Mouse (Mus musculus): ENCODE data around the gene Olfm2. TPM values are rescaled to one million over a fixed set of nuclear protein-coding genes. Genes with fewer than 3 reads are reported as not detected.
A peak's percentile ranks its signal among the peaks of the same experiment; 100 is the strongest.

Gene Olfm2
- total and polyA plus RNA-seq, 2 experiments from 2014 or later, result 0.20 to 3.1 TPM

GRCm38 (mm10) chr9:20664366-20664765 lies 81.8 kb downstream of the Olfm2 start:
- Histone ChIP-seq H3K9me3 (replicated peaks; ENCODE audit: control insufficient read depth, low read length) (no peaks in the 10 kb centered on the region), H3K27ac (ENCODE audit: low read depth) (no peak overlapping the region), H3K4me2 (ENCODE audit: low read depth, low read length) (no peak overlapping the region), H3K36me3 (replicated peaks; ENCODE audit: control insufficient read depth, insufficient read depth, low read length) (peaks cover 44% of the 10 kb centered on the region), H3K9ac (replicated peaks; ENCODE audit: low read depth, low read length) (no peak overlapping the region), H3K4me3 (ENCODE audit: low read depth, low read length) (no peak overlapping the region), H3K4me1 (ENCODE audit: control insufficient read depth, insufficient read depth) (no peaks in the 10 kb centered on the region; the same call in 1 of the 2 replicates), H3K27me3 (ENCODE audit: control insufficient read depth, insufficient read depth, low read length) (no peaks in the 10 kb centered on the region)
- no peak for ATAC-seq (ENCODE audit: insufficient read depth, low read depth)
- TF ChIP-seq EP300 (IDR thresholded peaks at IDR 0.05; ENCODE audit: low read depth) (no peak), CTCF (IDR thresholded peaks at IDR 0.05; ENCODE audit: low read depth) (no peak)
- WGBS, result 78% methylated on average over 2 of the region's 2 CpGs
- no peak for DNase-seq (ENCODE audit: low spot score)

- H3K27me3 ChIP-seq (ENCODE audit: control insufficient read depth, insufficient read depth, low read length), result no peaks in the 10 kb centered on the region
- no peaks in the 10 kb centered on the region; the same call in 1 of the 2 replicates for H3K4me1 ChIP-seq (ENCODE audit: control insufficient read depth, insufficient read depth)
- peaks cover 44% of the 10 kb centered on the region for H3K36me3 ChIP-seq (replicated peaks; ENCODE audit: control insufficient read depth, insufficient read depth, low read length)
- no peak overlapping the region for H3K27ac ChIP-seq (ENCODE audit: low read depth)
- H3K9ac ChIP-seq (replicated peaks; ENCODE audit: low read depth, low read length), result no peak overlapping the region
- TF ChIP-seq CTCF (IDR thresholded peaks at IDR 0.05; ENCODE audit: low read depth) (no peak), EP300 (IDR thresholded peaks at IDR 0.05; ENCODE audit: low read depth) (no peak)
- no peak overlapping the region for H3K4me2 ChIP-seq (ENCODE audit: low read depth, low read length)
- no peak overlapping the region for H3K4me3 ChIP-seq (ENCODE audit: low read depth, low read length)
- WGBS, result 92% methylated on average over 2 of the region's 2 CpGs
- no peaks in the 10 kb centered on the region for H3K9me3 ChIP-seq (replicated peaks; ENCODE audit: control insufficient read depth, low read length)
- ATAC-seq (ENCODE audit: insufficient read depth, low read depth) (no peak), DNase-seq (ENCODE audit: low spot score) (no peak)
Measured at GRCm38 (mm10) chr9:20663956-20664355, 82.2 kb downstream of the Olfm2 start.

- no peak for ATAC-seq (ENCODE audit: insufficient read depth, low read depth)
- Histone ChIP-seq H3K9ac (replicated peaks; ENCODE audit: low read depth, low read length) (no peak overlapping the region), H3K9me3 (replicated peaks; ENCODE audit: control insufficient read depth, low read length) (no peaks in the 10 kb centered on the region), H3K27me3 (ENCODE audit: control insufficient read depth, insufficient read depth, low read length) (no peaks in the 10 kb centered on the region), H3K4me1 (ENCODE audit: control insufficient read depth, insufficient read depth) (no peaks in the 10 kb centered on the region; the same call in 1 of the 2 replicates), H3K4me2 (ENCODE audit: low read depth, low read length) (no peak overlapping the region), H3K4me3 (ENCODE audit: low read depth, low read length) (no peak overlapping the region), H3K36me3 (replicated peaks; ENCODE audit: control insufficient read depth, insufficient read depth, low read length) (peaks cover 44% of the 10 kb centered on the region), H3K27ac (ENCODE audit: low read depth) (no peak overlapping the region)
- DNase-seq (ENCODE audit: low spot score), result no peak
- whole genome bisulfite sequencing, result 95% methylated on average over 8 of the region's 8 CpGs
- TF ChIP-seq EP300 (IDR thresholded peaks at IDR 0.05; ENCODE audit: low read depth), result no peak
- TF ChIP-seq CTCF (IDR thresholded peaks at IDR 0.05; ENCODE audit: low read depth), result no peak
Measured at GRCm38 (mm10) chr9:20662874-20663273, 83.3 kb downstream of the Olfm2 start.

- H3K4me1 ChIP-seq (ENCODE audit: control insufficient read depth, insufficient read depth), result no peaks in the 10 kb centered on the region; the same call in 1 of the 2 replicates
- H3K36me3 ChIP-seq (replicated peaks; ENCODE audit: control insufficient read depth, insufficient read depth, low read length), result peaks cover 44% of the 10 kb centered on the region
- 63% methylated on average over 3 of the region's 3 CpGs for WGBS
- peak; percentile 30 for DNase-seq (ENCODE audit: low spot score)
- TF ChIP-seq EP300 (IDR thresholded peaks at IDR 0.05; ENCODE audit: low read depth), result no peak
- TF ChIP-seq CTCF (IDR thresholded peaks at IDR 0.05; ENCODE audit: low read depth), result peak; percentile 82
- no peaks in the 10 kb centered on the region for H3K27me3 ChIP-seq (ENCODE audit: control insufficient read depth, insufficient read depth, low read length)
- H3K27ac ChIP-seq (ENCODE audit: low read depth), result no peak overlapping the region
- no peaks in the 10 kb centered on the region for H3K9me3 ChIP-seq (replicated peaks; ENCODE audit: control insufficient read depth, low read length)
- no peak overlapping the region for H3K4me3 ChIP-seq (ENCODE audit: low read depth, low read length)
- H3K4me2 ChIP-seq (ENCODE audit: low read depth, low read length), result no peak overlapping the region
- peak; percentile 47; the same call in 1 of the 2 replicates for ATAC-seq (ENCODE audit: insufficient read depth, low read depth)
- H3K9ac ChIP-seq (replicated peaks; ENCODE audit: low read depth, low read length), result no peak overlapping the region
Measured at GRCm38 (mm10) chr9:20662325-20662724, 83.8 kb downstream of the Olfm2 start.

GRCm38 (mm10) chr9:20657546-20657945 lies 88.6 kb downstream of the Olfm2 start:
- no peaks in the 10 kb centered on the region for H3K4me1 ChIP-seq (ENCODE audit: control insufficient read depth, insufficient read depth)
- no peaks in the 10 kb centered on the region for H3K9me3 ChIP-seq (replicated peaks; ENCODE audit: control insufficient read depth, low read length)
- no peaks in the 10 kb centered on the region for H3K27me3 ChIP-seq (ENCODE audit: control insufficient read depth, insufficient read depth, low read length)
- H3K27ac ChIP-seq (ENCODE audit: low read depth), result peak overlapping the region; percentile 9; the same call in 1 of the 2 replicates
- DNase-seq (ENCODE audit: low spot score) (peak; percentile 39), ATAC-seq (ENCODE audit: insufficient read depth, low read depth) (peak; percentile 33; the same call in 1 of the 2 replicates)
- H3K36me3 ChIP-seq (replicated peaks; ENCODE audit: control insufficient read depth, insufficient read depth, low read length), result peaks cover 45% of the 10 kb centered on the region
- H3K4me3 ChIP-seq (ENCODE audit: low read depth, low read length), result no peak overlapping the region
- no peak overlapping the region for H3K9ac ChIP-seq (replicated peaks; ENCODE audit: low read depth, low read length)
- no peak overlapping the region for H3K4me2 ChIP-seq (ENCODE audit: low read depth, low read length)
- TF ChIP-seq CTCF (IDR thresholded peaks at IDR 0.05; ENCODE audit: low read depth), result no peak
- no peak for TF ChIP-seq EP300 (IDR thresholded peaks at IDR 0.05; ENCODE audit: low read depth)
- 48% methylated on average over 3 of the region's 3 CpGs for WGBS

- H3K27ac ChIP-seq (ENCODE audit: low read depth), result no peak overlapping the region
- 86% methylated on average over 3 of the region's 3 CpGs for WGBS
- H3K27me3 ChIP-seq (ENCODE audit: control insufficient read depth, insufficient read depth, low read length), result no peaks in the 10 kb centered on the region
- H3K9ac ChIP-seq (replicated peaks; ENCODE audit: low read depth, low read length), result no peak overlapping the region
- no peak for DNase-seq (ENCODE audit: low spot score)
- H3K9me3 ChIP-seq (replicated peaks; ENCODE audit: control insufficient read depth, low read length), result no peaks in the 10 kb centered on the region
- H3K4me1 ChIP-seq (ENCODE audit: control insufficient read depth, insufficient read depth), result peaks cover 4% of the 10 kb centered on the region; the same call in 1 of the 2 replicates
- H3K4me3 ChIP-seq (ENCODE audit: low read depth, low read length), result no peak overlapping the region
- ATAC-seq (ENCODE audit: insufficient read depth, low read depth), result no peak
- peaks cover 29% of the 10 kb centered on the region for H3K36me3 ChIP-seq (replicated peaks; ENCODE audit: control insufficient read depth, insufficient read depth, low read length)
- TF ChIP-seq EP300 (IDR thresholded peaks at IDR 0.05; ENCODE audit: low read depth) (no peak), CTCF (IDR thresholded peaks at IDR 0.05; ENCODE audit: low read depth) (no peak)
- no peak overlapping the region for H3K4me2 ChIP-seq (ENCODE audit: low read depth, low read length)
Measured at GRCm38 (mm10) chr9:20653859-20654258, 92.3 kb downstream of the Olfm2 start.
